Mouse (Mus musculus): ENCODE results near the gene Lmntd2. TPM values are rescaled to one million over a fixed set of nuclear protein-coding genes. Genes with fewer than 3 reads are reported as not detected.

Lmntd2 gene
- polyA plus RNA-seq, 1 experiment from 2014 or later = 2.5 TPM

- peaks cover 15% of the 10 kb centered on the region; the same call in 1 of the 2 replicates for H3K36me3 ChIP-seq (ENCODE audit: control insufficient read depth, insufficient read depth, low read length)
- H3K4me3 ChIP-seq (ENCODE audit: low read depth, low read length) = peak within 1 kb of the TSS; percentile 99
- H3K4me1 ChIP-seq (ENCODE audit: control insufficient read depth, insufficient read depth, low read length) = peaks cover 11% of the 10 kb centered on the region
- peak within 1 kb of the TSS; percentile 98 for H3K4me2 ChIP-seq
- peak; percentile 93 for ATAC-seq (ENCODE audit: low FRiP score)
- H3K9ac ChIP-seq (ENCODE audit: low read length) = peak within 1 kb of the TSS; percentile 94
- DNase-seq (ENCODE audit: low spot score, missing footprints) = peak; percentile 99
- peak within 1 kb of the TSS; percentile 88 for H3K27ac ChIP-seq (ENCODE audit: low read depth, low read length)
- no peaks in the 10 kb centered on the region for H3K9me3 ChIP-seq (ENCODE audit: control insufficient read depth, low read length)
- no peaks in the 10 kb centered on the region for H3K27me3 ChIP-seq (ENCODE audit: control insufficient read depth, insufficient read depth, low read length)
- WGBS = under 1% methylated on average over 76 of the region's 76 CpGs
Measured at GRCm38 (mm10) chr7:141228279-141229067, 14.6 kb upstream of the Lmntd2 start, which contains the start of gene Phrf1. Gene Phrf1 (plus strand): TSS chr7:141228784.

DNA sequence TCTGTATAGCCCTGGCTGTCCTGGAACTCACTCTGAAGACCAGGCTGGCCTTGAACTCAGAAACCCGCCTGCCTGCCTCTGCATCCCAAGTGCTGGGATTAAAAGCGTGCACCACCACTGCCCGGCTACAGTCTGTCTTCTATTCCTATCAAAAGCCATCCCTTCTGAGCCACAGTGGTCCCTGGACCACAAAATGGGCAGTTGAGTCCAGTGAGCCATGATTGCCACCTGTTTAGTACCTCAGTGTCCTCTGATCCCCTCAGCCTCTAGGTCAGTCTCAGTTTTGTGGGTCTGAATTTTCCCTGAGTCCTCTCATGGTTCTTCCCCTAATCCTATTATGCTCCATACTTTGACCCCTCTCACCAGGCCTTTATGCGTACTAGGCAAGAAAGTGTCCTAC, 13.9 kb upstream of the Lmntd2 start:
- no peak overlapping the region; the same call in 1 of the 2 replicates for H3K4me3 ChIP-seq (ENCODE audit: low read depth, low read length)
- no peaks in the 10 kb centered on the region for H3K9me3 ChIP-seq (ENCODE audit: control insufficient read depth, low read length)
- WGBS = 72% methylated on average over 4 of the region's 4 CpGs
- H3K36me3 ChIP-seq (ENCODE audit: control insufficient read depth, insufficient read depth, low read length) = peaks cover 12% of the 10 kb centered on the region; the same call in 1 of the 2 replicates
- peaks cover 11% of the 10 kb centered on the region for H3K4me1 ChIP-seq (ENCODE audit: control insufficient read depth, insufficient read depth, low read length)
- DNase-seq (ENCODE audit: low spot score, missing footprints) (no peak), ATAC-seq (ENCODE audit: low FRiP score) (peak; percentile 23; the same call in 1 of the 2 replicates)
- H3K4me2 ChIP-seq = peak overlapping the region; percentile 98; the same call in 1 of the 2 replicates
- no peaks in the 10 kb centered on the region for H3K27me3 ChIP-seq (ENCODE audit: control insufficient read depth, insufficient read depth, low read length)
- H3K27ac ChIP-seq (ENCODE audit: low read depth, low read length) = no peak overlapping the region; the same call in 1 of the 2 replicates
- no peak overlapping the region; the same call in 1 of the 2 replicates for H3K9ac ChIP-seq (ENCODE audit: low read length)

DNA sequence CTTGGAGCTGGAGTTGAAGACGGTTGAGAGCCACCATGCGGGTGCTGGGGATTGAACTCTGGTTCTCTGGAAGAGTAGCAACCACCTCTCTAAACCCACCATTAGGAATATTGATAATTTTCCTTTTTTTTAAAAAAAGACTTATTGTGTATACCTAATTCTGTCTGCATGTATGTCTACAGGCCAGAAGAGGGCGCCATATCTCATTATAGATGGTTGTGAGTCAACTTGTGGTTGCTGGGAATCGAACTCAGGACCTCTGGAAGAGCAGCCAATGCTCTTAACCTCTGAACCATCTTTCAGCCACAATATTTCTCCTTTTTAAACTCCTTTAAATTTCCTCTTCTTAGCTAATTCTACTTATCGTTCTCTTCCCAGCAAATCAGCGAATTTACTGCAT, 12.7 kb upstream of the Lmntd2 start:
- H3K4me2 ChIP-seq = no peak overlapping the region
- DNase-seq (ENCODE audit: low spot score, missing footprints) = peak; percentile 54
- 81% methylated on average over 6 of the region's 6 CpGs for WGBS
- no peak overlapping the region for H3K4me3 ChIP-seq (ENCODE audit: low read depth, low read length)
- peaks cover 3% of the 10 kb centered on the region; the same call in 1 of the 2 replicates for H3K36me3 ChIP-seq (ENCODE audit: control insufficient read depth, insufficient read depth, low read length)
- no peaks in the 10 kb centered on the region for H3K27me3 ChIP-seq (ENCODE audit: control insufficient read depth, insufficient read depth, low read length)
- ATAC-seq (ENCODE audit: low FRiP score) = no peak
- no peaks in the 10 kb centered on the region for H3K9me3 ChIP-seq (ENCODE audit: control insufficient read depth, low read length)
- H3K9ac ChIP-seq (ENCODE audit: low read length) = no peak overlapping the region
- no peak overlapping the region for H3K27ac ChIP-seq (ENCODE audit: low read depth, low read length)
- peaks cover 17% of the 10 kb centered on the region for H3K4me1 ChIP-seq (ENCODE audit: control insufficient read depth, insufficient read depth, low read length)

DNA sequence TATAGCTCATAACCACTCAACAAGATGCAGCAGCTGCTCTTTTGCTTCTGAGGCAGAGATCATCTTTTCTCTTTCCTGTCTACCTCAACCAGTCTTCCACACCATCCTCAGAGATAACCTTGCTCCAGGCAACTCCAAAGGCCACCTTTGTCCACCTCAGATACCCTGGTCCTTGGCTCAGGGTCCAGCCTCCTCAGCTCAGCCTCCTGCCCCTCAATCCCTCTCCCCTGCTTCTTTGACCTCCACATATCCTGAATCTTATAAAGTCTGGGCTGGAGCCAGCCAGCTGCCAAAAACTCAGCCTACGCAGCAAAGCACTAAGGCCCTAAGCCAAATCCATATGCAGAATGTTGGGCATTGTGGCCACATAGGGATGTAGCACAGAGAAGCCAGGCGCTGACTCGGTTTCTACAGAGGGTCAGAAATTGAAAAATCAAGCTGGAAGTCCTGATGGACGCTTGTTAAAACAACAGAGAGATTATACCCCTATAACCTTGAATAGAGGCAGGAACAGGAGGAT, 8.9 kb upstream of the Lmntd2 start:
- Histone ChIP-seq H3K4me3 (ENCODE audit: low read depth, low read length) (no peak overlapping the region), H3K36me3 (ENCODE audit: control insufficient read depth, insufficient read depth, low read length) (0 out of 2 replicates have a peak, but pooled peaks cover 2% of the 10 kb centered on the region), H3K27me3 (ENCODE audit: control insufficient read depth, insufficient read depth, low read length) (no peaks in the 10 kb centered on the region), H3K9me3 (ENCODE audit: control insufficient read depth, low read length) (no peaks in the 10 kb centered on the region), H3K4me1 (ENCODE audit: control insufficient read depth, insufficient read depth, low read length) (peaks cover 12% of the 10 kb centered on the region), H3K27ac (ENCODE audit: low read depth, low read length) (no peak overlapping the region), H3K4me2 (no peak overlapping the region), H3K9ac (ENCODE audit: low read length) (no peak overlapping the region)
- WGBS = 96% methylated on average over 4 of the region's 4 CpGs
- DNase-seq (ENCODE audit: low spot score, missing footprints) (peak; percentile 56), ATAC-seq (ENCODE audit: low FRiP score) (no peak)

- Histone ChIP-seq H3K4me1 (ENCODE audit: control insufficient read depth, insufficient read depth, low read length) (peaks cover 12% of the 10 kb centered on the region), H3K27ac (ENCODE audit: low read depth, low read length) (peak overlapping the region; percentile 69; the same call in 1 of the 2 replicates), H3K4me3 (ENCODE audit: low read depth, low read length) (peak overlapping the region; percentile 40), H3K9ac (ENCODE audit: low read length) (peak overlapping the region; percentile 39; the same call in 1 of the 2 replicates), H3K27me3 (ENCODE audit: control insufficient read depth, insufficient read depth, low read length) (no peaks in the 10 kb centered on the region), H3K9me3 (ENCODE audit: control insufficient read depth, low read length) (no peaks in the 10 kb centered on the region), H3K36me3 (ENCODE audit: control insufficient read depth, insufficient read depth, low read length) (0 out of 2 replicates have a peak, but pooled peaks cover 2% of the 10 kb centered on the region), H3K4me2 (peak overlapping the region; percentile 83)
- no peak for DNase-seq (ENCODE audit: low spot score, missing footprints)
- WGBS = 18% methylated on average over 8 of the region's 8 CpGs
- no peak for ATAC-seq (ENCODE audit: low FRiP score)
Measured at GRCm38 (mm10) chr7:141222126-141222467, 8.2 kb upstream of the Lmntd2 start.

DNA sequence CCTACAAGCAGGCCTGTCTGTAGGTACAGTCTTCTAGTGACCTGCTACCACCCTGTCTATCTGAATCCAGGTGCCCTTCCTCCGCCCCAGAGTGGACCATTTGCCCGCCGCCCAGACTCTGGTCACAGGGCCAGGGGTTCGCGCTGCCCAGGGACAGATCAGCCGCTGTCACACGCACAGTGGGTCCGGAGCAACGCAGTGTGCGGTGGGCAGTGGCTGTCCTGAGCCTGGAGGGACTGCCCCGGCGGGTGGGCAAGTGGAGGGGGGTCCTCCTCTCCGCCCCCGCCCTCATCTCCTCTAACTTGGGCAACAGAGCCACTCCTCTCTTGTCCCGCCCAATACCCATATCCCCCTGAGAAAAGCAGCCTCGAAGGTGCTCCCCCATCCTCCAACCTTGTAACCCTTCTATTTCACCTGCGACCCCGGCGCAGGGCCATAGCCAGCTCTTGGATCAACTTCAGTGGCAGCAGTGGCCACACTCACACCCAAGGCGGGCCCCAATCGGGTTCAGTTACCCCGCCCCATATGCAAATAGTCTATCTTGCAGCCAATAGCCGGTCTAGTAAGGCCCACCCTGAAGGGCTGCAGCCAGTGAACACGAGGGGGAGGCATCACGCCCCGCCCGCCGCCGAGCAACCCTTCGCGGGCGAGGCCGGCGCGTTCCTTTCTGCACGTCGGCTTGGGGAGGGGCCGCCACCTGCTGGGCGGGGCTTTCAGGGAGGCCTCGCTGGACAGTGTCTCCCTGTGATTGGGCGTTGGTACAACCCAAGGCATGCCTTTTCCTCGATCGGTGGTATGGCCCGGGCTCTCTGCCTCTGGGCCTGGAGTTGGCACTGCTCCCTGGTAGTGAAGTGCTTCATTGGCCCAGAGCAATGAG, 7.6 kb upstream of the Lmntd2 start:
- WGBS = 2% methylated on average over 44 of the region's 44 CpGs
- Histone ChIP-seq H3K4me3 (ENCODE audit: low read depth, low read length) (peak overlapping the region; percentile 40), H3K4me1 (ENCODE audit: control insufficient read depth, insufficient read depth, low read length) (peaks cover 16% of the 10 kb centered on the region), H3K27me3 (ENCODE audit: control insufficient read depth, insufficient read depth, low read length) (no peaks in the 10 kb centered on the region), H3K9me3 (ENCODE audit: control insufficient read depth, low read length) (no peaks in the 10 kb centered on the region), H3K27ac (ENCODE audit: low read depth, low read length) (peak overlapping the region; percentile 69; the same call in 1 of the 2 replicates), H3K36me3 (ENCODE audit: control insufficient read depth, insufficient read depth, low read length) (0 out of 2 replicates have a peak, but pooled peaks cover 2% of the 10 kb centered on the region), H3K9ac (ENCODE audit: low read length) (peak overlapping the region; percentile 66), H3K4me2 (peak overlapping the region; percentile 83)
- DNase-seq (ENCODE audit: low spot score, missing footprints) (peak; percentile 100), ATAC-seq (ENCODE audit: low FRiP score) (peak; percentile 98)

DNA sequence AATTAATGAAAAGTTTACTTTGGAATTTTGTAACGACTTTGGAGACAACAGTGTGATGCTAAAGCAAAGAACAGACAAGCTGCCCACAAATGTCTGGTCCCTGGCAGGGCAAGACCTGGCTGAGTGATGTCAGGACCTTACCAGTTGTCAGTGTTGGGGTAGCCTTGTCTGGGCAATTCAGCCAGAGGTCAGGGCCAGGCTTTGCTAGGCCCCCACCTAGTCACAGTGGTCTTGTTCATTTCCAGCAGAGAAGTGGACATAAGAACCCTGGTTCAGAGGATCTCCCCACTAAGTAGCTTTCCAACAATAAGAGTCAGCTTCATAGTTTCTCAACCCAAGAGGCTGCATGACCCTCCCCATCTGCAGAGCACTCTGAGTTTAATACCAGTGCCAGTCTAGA, 6.5 kb upstream of the Lmntd2 start:
- 79% methylated on average over 1 of the region's 1 CpGs for WGBS
- no peak overlapping the region for H3K27ac ChIP-seq (ENCODE audit: low read depth, low read length)
- H3K4me2 ChIP-seq = no peak overlapping the region
- H3K27me3 ChIP-seq (ENCODE audit: control insufficient read depth, insufficient read depth, low read length) = no peaks in the 10 kb centered on the region
- H3K9ac ChIP-seq (ENCODE audit: low read length) = no peak overlapping the region
- ATAC-seq (ENCODE audit: low FRiP score) (no peak), DNase-seq (ENCODE audit: low spot score, missing footprints) (peak; percentile 70)
- no peak overlapping the region for H3K4me3 ChIP-seq (ENCODE audit: low read depth, low read length)
- H3K9me3 ChIP-seq (ENCODE audit: control insufficient read depth, low read length) = no peaks in the 10 kb centered on the region
- H3K36me3 ChIP-seq (ENCODE audit: control insufficient read depth, insufficient read depth, low read length) = 0 out of 2 replicates have a peak, but pooled peaks cover 2% of the 10 kb centered on the region
- H3K4me1 ChIP-seq (ENCODE audit: control insufficient read depth, insufficient read depth, low read length) = peaks cover 20% of the 10 kb centered on the region

DNA sequence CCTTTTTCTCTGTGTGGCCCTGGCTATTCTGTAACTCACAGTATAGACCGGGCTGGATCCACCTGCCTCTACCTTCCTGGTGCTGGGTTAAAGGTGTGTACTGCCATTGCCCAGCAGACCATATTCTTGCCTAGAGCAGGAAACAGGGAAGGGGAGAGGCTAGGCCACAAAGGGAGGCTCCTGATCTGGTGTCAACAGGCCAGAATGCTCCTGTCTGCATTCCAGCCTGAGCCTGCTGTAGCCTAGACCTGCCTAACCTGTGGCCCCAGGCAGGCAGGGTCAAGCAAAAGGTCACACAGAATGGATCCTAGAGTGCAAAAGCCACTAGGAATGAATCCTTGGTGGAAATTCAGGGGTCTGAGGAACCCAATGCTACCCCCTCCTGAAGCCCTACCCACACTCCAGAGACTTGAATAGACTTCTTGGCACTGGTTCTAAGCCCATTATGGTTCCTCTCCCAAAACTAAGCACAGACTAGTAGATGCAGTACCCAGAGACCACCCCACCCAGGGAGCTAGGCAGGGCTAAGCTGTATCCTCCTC, 5.7 kb upstream of the Lmntd2 start:
- Histone ChIP-seq H3K9ac (ENCODE audit: low read length) (no peak overlapping the region), H3K4me1 (ENCODE audit: control insufficient read depth, insufficient read depth, low read length) (peaks cover 25% of the 10 kb centered on the region), H3K27me3 (ENCODE audit: control insufficient read depth, insufficient read depth, low read length) (no peaks in the 10 kb centered on the region), H3K36me3 (ENCODE audit: control insufficient read depth, insufficient read depth, low read length) (0 out of 2 replicates have a peak, but pooled peaks cover 2% of the 10 kb centered on the region), H3K4me3 (ENCODE audit: low read depth, low read length) (no peak overlapping the region), H3K4me2 (no peak overlapping the region), H3K27ac (ENCODE audit: low read depth, low read length) (no peak overlapping the region), H3K9me3 (ENCODE audit: control insufficient read depth, low read length) (no peaks in the 10 kb centered on the region)
- WGBS = 93% methylated on average over 1 of the region's 1 CpGs
- ATAC-seq (ENCODE audit: low FRiP score) (no peak), DNase-seq (ENCODE audit: low spot score, missing footprints) (peak; percentile 59)

All from midbrain, embryonic 11.5 days (tissue).